Mouse (Mus musculus): Measurements from ENCODE around the gene Gtf2i. TPM values are rescaled to one million over a fixed set of nuclear protein-coding genes. Genes with fewer than 3 reads are reported as not detected.
"Not testable (repeated sequence)": the region's sequence is repeated elsewhere in the genome, so short reads cannot be mapped to it uniquely, and the experiment has no call there.

The Gtf2i gene
- total and polyA plus RNA-seq, 3 experiments: 28.4 to 60.9 (median 42.2) TPM

GRCm38 (mm10) chr5:134341321-134341720 lies 26.8 kb upstream of the Gtf2i start (continued):
- no peak for TF ChIP-seq UBTF (IDR thresholded peaks at IDR 0.05; ENCODE audit: low read depth, low read length)
- TF ChIP-seq TBP (conservative IDR thresholded peaks at IDR 0.05; ENCODE audit: low read depth, low read length): no peak
- TF ChIP-seq RCOR1 (conservative IDR thresholded peaks at IDR 0.05; ENCODE audit: low read depth, low read length): no peak
- peak; percentile 84 for TF ChIP-seq RAD21 (IDR thresholded peaks at IDR 0.05; ENCODE audit: low read depth, low read length)
- peak; percentile 45 for TF ChIP-seq USF2 (conservative IDR thresholded peaks at IDR 0.05; ENCODE audit: low read depth, low read length)
- TF ChIP-seq CHD1 (IDR thresholded peaks at IDR 0.05; ENCODE audit: low read depth, low read length): no peak
- TF ChIP-seq SMC3 (IDR thresholded peaks at IDR 0.05; ENCODE audit: low read depth, low read length): peak; percentile 80
- no peak for TF ChIP-seq IRF4 (IDR thresholded peaks at IDR 0.05; ENCODE audit: low read depth, low read length)
- TF ChIP-seq JUND (conservative IDR thresholded peaks at IDR 0.05; ENCODE audit: low read depth, low read length): no peak
- TF ChIP-seq MEF2A (IDR thresholded peaks at IDR 0.05; ENCODE audit: borderline replicate concordance, low read depth, low read length): no peak
- no peak; the same call in 1 of the 2 replicates for TF ChIP-seq MXI1 (IDR thresholded peaks at IDR 0.05; ENCODE audit: low read depth, low read length)

- in situ Hi-C loops (cut with MboI; ENCODE audit: low pct_ligation_motif_present, low pct_unique_long_range_greater_than_20kb, low sequenced_read_pairs) (loop anchor here (5.0 kb wide), 1 partner anchor 158 kb away; the partner anchor contains the start of gene Gtf2ird2), dilution Hi-C loops (cut with MboI; ENCODE audit: extremely low pct_ligation_motif_present, extremely low pct_unique_long_range_greater_than_20kb, low sequenced_read_pairs) (no loop called here)
- H3K4me3 ChIP-seq (replicated peaks in 1 of 3; ENCODE audit: low read depth in 2 of 3, low read length in 2 of 3, poor library complexity in 1 of 3): no peak overlapping the region
- no peaks in the 10 kb centered on the region for H3K9me3 ChIP-seq (replicated peaks; ENCODE audit: low read length)
- no peak for DNase-seq (ENCODE audit: extremely low read depth)
- no peaks in the 10 kb centered on the region for H3K79me2 ChIP-seq (replicated peaks; ENCODE audit: control insufficient read depth, extremely low read depth, insufficient read depth, poor library complexity, severe bottlenecking)
- peaks cover 0 to 4% of the 10 kb centered on the region in 2 experiments; a peak in 1 of 4 replicates for H3K4me1 ChIP-seq (ENCODE audit: control insufficient read depth in 1 of 2, insufficient read depth in 2 of 2)
- H3K27me3 ChIP-seq (replicated peaks): no peaks in the 10 kb centered on the region
- no peak overlapping the region for H3K27ac ChIP-seq (ENCODE audit: insufficient read depth, low read depth)
- H3K4me2 ChIP-seq (ENCODE audit: insufficient read depth, low read depth, poor library complexity, severe bottlenecking): no peak overlapping the region
- H3K36me3 ChIP-seq (replicated peaks in 1 of 2; ENCODE audit: control insufficient read depth in 1 of 2, insufficient read depth in 1 of 2, low read length in 1 of 2): no peaks in the 10 kb centered on the region
- TF ChIP-seq SMC3 (IDR thresholded peaks at IDR 0.05; ENCODE audit: low read depth, low read length) (no peak), NRF1 (IDR thresholded peaks at IDR 0.05; ENCODE audit: low read depth, low read length) (no peak), JUND (conservative IDR thresholded peaks at IDR 0.05; ENCODE audit: low read depth, low read length) (no peak), GABPA (IDR thresholded peaks at IDR 0.05; ENCODE audit: insufficient replicate concordance, low read depth, low read length) (no peak)
- H3K9ac ChIP-seq (ENCODE audit: insufficient read depth, low read depth): no peak overlapping the region
These were observed 25.6 kb upstream of the Gtf2i start for GRCm38 (mm10) chr5:134340101-134340522.

GRCm38 (mm10) chr5:134337012-134337411 lies 22.5 kb upstream of the Gtf2i start:
- H3K4me1 ChIP-seq (ENCODE audit: control insufficient read depth in 1 of 2, insufficient read depth in 2 of 2): peaks cover 9 to 30% of the 10 kb centered on the region in 2 experiments
- dilution Hi-C loops (cut with MboI; ENCODE audit: extremely low pct_ligation_motif_present, extremely low pct_unique_long_range_greater_than_20kb, low sequenced_read_pairs); H3K27ac ChIP-seq (ENCODE audit: insufficient read depth, low read depth); H3K36me3 ChIP-seq (replicated peaks in 1 of 2; ENCODE audit: control insufficient read depth in 1 of 2, insufficient read depth in 1 of 2, low read length in 1 of 2); H3K4me3 ChIP-seq (replicated peaks in 1 of 3; ENCODE audit: low read depth in 2 of 3, low read length in 2 of 3, poor library complexity in 1 of 3); H3K9ac ChIP-seq (ENCODE audit: insufficient read depth, low read depth); H3K9me3 ChIP-seq (replicated peaks; ENCODE audit: low read length); in situ Hi-C loops (cut with MboI; ENCODE audit: low pct_ligation_motif_present, low pct_unique_long_range_greater_than_20kb, low sequenced_read_pairs); H3K4me2 ChIP-seq (ENCODE audit: insufficient read depth, low read depth, poor library complexity, severe bottlenecking); H3K27me3 ChIP-seq (replicated peaks); DNase-seq (ENCODE audit: extremely low read depth); H3K79me2 ChIP-seq (replicated peaks; ENCODE audit: control insufficient read depth, extremely low read depth, insufficient read depth, poor library complexity, severe bottlenecking): not testable (repeated sequence)

All from CH12.LX (cell line).